19 mouse cellular contexts compared by ENCODE assay signal in the genomic region with DNA sequence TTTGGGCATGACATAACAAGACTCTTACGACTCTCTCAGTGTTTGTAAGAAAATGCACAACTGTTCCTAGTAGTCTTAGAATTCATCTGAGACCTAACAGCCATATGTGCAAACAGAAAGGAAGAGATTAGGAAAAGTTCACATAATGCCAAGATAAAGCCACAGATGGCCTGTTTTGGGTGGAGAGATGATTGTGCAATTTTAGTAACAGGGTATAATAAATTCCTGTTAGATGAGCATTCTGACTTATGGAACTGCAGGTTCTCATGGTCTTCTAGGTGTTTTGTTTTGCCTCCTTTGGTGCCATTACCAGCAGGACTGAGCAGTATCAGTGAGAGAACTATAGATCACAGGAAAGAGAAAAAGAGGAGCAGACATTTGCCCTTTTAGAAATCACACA.
"Had no signal": no experiment of that assay in that cellular context is flagged by ENCODE, and none has a peak within 500 bp of the region (broad histone marks: within the 10 kb centered on the region; RNA-seq: fewer than 3 reads in every experiment).

No protein-coding gene starts in this region.

- H3K4me1 ChIP-seq: liver, embryonic 13.5 days had no signal

- H3K36me3 ChIP-seq: liver, embryonic 13.5 days had no signal

- H3K4me3 ChIP-seq: left cerebral cortex, adult 2 months; liver, embryonic 13.5 days had no signal

- DNase-seq: kidney, adult 9 months; kidney, postnatal 14 days; kidney, postnatal 4 days; layer of hippocampus, adult 9-11 months; layer of hippocampus, postnatal 36 days; liver, embryonic 13.5 days; lung, adult 2 months; lung, postnatal 14 days; lung, postnatal 4 days; midbrain, embryonic 14.5 days; right cerebral cortex, adult 18-20 months; right cerebral cortex, postnatal 14 days; right cerebral cortex, postnatal 4 days; thymus, adult 2 months; thymus, postnatal 14 days; thymus, postnatal 4 days had no signal

- H3K9me3 ChIP-seq: liver, embryonic 13.5 days had no signal

- H3K27ac ChIP-seq: left cerebral cortex, adult 2 months; liver, embryonic 13.5 days; stomach, postnatal 0 days had no signal

- H3K27me3 ChIP-seq: liver, embryonic 13.5 days had no signal

- H3K4me2 ChIP-seq: liver, embryonic 13.5 days; midbrain, embryonic 11.5 days had no signal

- H3K9ac ChIP-seq: liver, embryonic 13.5 days had no signal
